Mouse (Mus musculus) olfactory bulb, adult 2 months (tissue): ENCODE results near the gene Il23r.

Experiments used
- CTCF ChIP-seq: fragments of 200-500 bp; IDR thresholded peaks from 2 replicates; pipeline ENCODE4 v1.5.1; 2012; ENCODE audit warnings: low read depth, mild to moderate bottlenecking, low read length, moderate library complexity; ENCODE audit not compliant: insufficient read depth
- POLR2A ChIP-seq: fragments of 200-500 bp; IDR thresholded peaks from 2 replicates; pipeline ENCODE4 v1.6.1; 2012; ENCODE audit warnings: mild to moderate bottlenecking, low read depth, low read length, moderate library complexity; ENCODE audit not compliant: insufficient read depth

DNA sequence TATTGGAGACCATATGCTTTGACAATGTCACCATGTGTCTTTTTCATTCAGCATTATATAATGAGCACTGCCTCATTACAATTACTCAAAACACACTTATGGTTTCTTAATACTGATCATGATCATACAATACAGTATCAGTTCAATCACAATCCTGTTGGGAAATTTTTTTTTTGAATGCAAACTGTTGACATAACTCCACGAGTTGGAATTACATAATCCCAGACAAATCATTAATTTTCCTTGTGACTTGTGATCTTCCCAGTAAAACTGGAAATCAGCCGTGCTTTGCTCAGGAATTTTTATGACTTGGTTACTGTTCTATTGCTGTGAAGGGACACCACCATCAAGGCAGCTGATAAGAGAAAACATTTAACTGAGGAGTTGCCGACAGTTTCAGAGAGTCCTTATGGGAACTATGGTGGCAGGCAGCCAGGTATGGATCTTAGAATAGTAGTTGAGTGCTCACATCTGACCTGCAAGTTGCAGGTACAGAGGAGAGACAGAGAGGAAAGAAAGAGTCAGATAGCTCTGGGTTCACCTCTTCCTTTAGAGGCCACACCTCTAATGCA lies 53.8 kb downstream of the Il23r start:
- TF ChIP-seq POLR2A (no peak), CTCF (no peak)
